Mouse (Mus musculus) spleen, postnatal 4 days (tissue): ENCODE measurements at regions not wholly inside any gene's neighbourhood (a gene's known extent, or its start where the extent isn't known, plus 50 kb on each side); places are given as distances from the start of the nearest gene placed in this dataset.

ENCODE experiments used
- DNase-seq, 2 experiments: peaks; one replicate each; pipeline ENCODE4 v3.0.0; 2022; ENCODE audit warnings: low spot score in 2 of 2

- no peak for DNase-seq
Measured at GRCm38 (mm10) chr5:119149389-119150185, 520.9 kb upstream of the Tbx3 start.

GRCm38 (mm10) chr5:119153086-119153485, 517.4 kb upstream of the Tbx3 start:
- DNase-seq: no peak

GRCm38 (mm10) chr5:119156638-119157037, 513.8 kb upstream of the Tbx3 start:
- no peak for DNase-seq

- no peak for DNase-seq
Measured at GRCm38 (mm10) chr5:119158171-119158570, 512.3 kb upstream of the Tbx3 start.

GRCm38 (mm10) chr5:119162132-119162675, 508.3 kb upstream of the Tbx3 start:
- DNase-seq: no peak

- no peak for DNase-seq
Measured at GRCm38 (mm10) chr5:119167718-119168117, 502.8 kb upstream of the Tbx3 start.

GRCm38 (mm10) chr5:119169274-119169673, 501.2 kb upstream of the Tbx3 start:
- no peak for DNase-seq

- no peak for DNase-seq
Measured at GRCm38 (mm10) chr5:119171626-119172025, 498.8 kb upstream of the Tbx3 start.

GRCm38 (mm10) chr5:119178805-119179204, 491.7 kb upstream of the Tbx3 start:
- DNase-seq: no peak

GRCm38 (mm10) chr5:119183545-119184047, 486.9 kb upstream of the Tbx3 start:
- no peak for DNase-seq

GRCm38 (mm10) chr5:119186611-119187010, 483.9 kb upstream of the Tbx3 start:
- DNase-seq: no peak

- DNase-seq: no peak
Measured at GRCm38 (mm10) chr5:119188476-119188875, 482.0 kb upstream of the Tbx3 start.

- no peak for DNase-seq
Measured at GRCm38 (mm10) chr5:119193699-119194681, 476.5 kb upstream of the Tbx3 start.

GRCm38 (mm10) chr5:119199906-119200305, 470.6 kb upstream of the Tbx3 start:
- no peak for DNase-seq

GRCm38 (mm10) chr5:119201251-119201650, 469.2 kb upstream of the Tbx3 start:
- DNase-seq: no peak

- no peak for DNase-seq
Measured at GRCm38 (mm10) chr5:119204736-119205135, 465.7 kb upstream of the Tbx3 start.

GRCm38 (mm10) chr5:119208077-119208476, 462.4 kb upstream of the Tbx3 start:
- no peak for DNase-seq

GRCm38 (mm10) chr5:119213196-119213595, 457.3 kb upstream of the Tbx3 start:
- no peak for DNase-seq

- no peak for DNase-seq
Measured at GRCm38 (mm10) chr5:119213692-119214357, 456.6 kb upstream of the Tbx3 start.

GRCm38 (mm10) chr5:119214937-119215336, 455.5 kb upstream of the Tbx3 start:
- no peak for DNase-seq

GRCm38 (mm10) chr5:119215364-119215763, 455.1 kb upstream of the Tbx3 start:
- no peak for DNase-seq

GRCm38 (mm10) chr5:119216146-119216545, 454.3 kb upstream of the Tbx3 start:
- DNase-seq: no peak
